Mouse (Mus musculus) cerebellum, adult 8-10 months (tissue): Measurements from ENCODE around the gene Zmpste24.
"Not testable (repeated sequence)": the region's sequence is repeated elsewhere in the genome, so short reads cannot be mapped to it uniquely, and the experiment has no call there.

Source experiments
- DNase-seq: peaks from one replicate; pipeline ENCODE4 v3.0.0; 2022

The Zmpste24 gene

DNA sequence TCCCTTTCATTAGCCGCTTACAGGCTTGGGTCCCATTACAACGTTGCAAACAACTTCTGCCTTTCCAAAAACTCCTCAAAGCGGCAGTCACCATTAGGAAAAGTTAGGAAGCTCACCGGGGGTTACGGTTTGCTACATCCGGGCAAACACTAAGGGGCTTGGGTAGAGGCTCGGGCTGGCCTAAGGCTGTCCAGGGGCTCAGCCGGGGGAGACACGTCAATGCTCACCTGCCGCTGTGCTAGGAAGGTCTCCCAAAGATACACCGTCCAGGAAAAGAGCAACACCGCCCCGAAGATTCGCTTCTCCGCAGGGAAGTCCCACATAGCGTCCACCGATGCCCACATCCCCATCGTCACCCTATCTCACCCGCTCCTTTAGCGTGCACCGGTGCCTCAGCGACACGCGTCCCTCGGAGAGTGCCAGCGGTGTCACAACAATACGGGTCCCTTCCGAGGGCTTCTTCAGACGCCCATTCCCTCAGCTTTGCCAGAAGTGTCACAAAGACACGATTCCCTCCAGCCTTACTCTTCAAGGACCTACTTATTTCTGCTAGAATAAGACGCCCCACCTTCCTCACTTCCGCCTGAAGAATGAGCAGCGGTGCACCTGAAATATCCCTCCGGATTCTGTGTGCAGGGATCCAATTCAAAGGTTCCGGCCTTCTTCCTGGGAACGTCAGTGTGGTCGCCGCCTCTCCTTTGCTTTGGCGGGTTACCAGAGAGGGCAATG is at the start of gene Zmpste24:
TSS of gene Zmpste24 (minus strand) at position 592 of the 729 bp plus-strand sequence.
- peak; percentile 89 for DNase-seq

- no peak for DNase-seq
Measured at GRCm38 (mm10) chr4:121109126-121109525, 11.1 kb upstream of the Zmpste24 start, which contains the start of gene Tmco2. Tmco2 (minus strand) TSS chr4:121109226.

- DNase-seq: no peak
Measured at GRCm38 (mm10) chr4:121103304-121103703, 5.3 kb upstream of the Zmpste24 start.

- no peak for DNase-seq
Measured at GRCm38 (mm10) chr4:121090211-121090610, 7.8 kb downstream of the Zmpste24 start.

DNA sequence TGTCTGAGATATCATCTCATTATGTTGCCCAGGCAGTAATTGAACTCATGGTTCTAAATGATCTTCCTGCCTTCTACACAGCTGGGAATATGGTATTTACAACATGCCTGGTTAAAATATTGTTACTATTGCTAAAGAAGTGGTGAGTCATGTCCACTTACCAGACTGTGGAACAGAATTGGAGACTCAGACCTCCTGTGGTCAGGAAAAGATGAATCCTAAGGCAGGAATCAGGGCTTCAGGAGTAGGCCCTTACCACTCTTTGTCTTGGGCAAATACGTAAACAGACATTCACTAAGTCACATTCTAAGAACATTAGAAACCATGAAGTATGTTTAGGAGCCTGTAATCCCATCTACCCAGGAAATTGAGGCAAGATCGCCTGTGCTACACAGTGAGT is 9.3 kb downstream of the Zmpste24 start:
- DNase-seq: no peak

DNA sequence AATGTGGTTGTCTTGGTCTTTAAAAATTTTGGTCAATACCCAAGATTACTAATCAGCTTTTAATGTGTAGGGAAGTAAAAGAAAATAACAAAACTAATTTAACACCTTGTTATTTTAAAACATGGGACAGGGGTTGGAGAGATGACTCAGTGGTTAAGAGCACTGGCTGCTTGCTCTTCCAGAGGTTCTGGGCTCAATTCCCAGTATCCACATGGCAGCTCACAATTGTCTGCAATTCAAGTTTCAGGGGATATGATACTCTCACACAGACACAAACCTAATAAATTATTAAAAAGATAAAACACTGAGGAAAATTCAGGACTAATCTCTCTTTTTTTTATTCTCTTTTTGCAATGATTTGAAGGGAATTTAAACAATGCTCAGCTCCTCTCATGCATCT is 13.5 kb downstream of the Zmpste24 start:
- no peak for DNase-seq

GRCm38 (mm10) chr4:121080395-121080794 is 17.6 kb downstream of the Zmpste24 start:
- DNase-seq: no peak

DNA sequence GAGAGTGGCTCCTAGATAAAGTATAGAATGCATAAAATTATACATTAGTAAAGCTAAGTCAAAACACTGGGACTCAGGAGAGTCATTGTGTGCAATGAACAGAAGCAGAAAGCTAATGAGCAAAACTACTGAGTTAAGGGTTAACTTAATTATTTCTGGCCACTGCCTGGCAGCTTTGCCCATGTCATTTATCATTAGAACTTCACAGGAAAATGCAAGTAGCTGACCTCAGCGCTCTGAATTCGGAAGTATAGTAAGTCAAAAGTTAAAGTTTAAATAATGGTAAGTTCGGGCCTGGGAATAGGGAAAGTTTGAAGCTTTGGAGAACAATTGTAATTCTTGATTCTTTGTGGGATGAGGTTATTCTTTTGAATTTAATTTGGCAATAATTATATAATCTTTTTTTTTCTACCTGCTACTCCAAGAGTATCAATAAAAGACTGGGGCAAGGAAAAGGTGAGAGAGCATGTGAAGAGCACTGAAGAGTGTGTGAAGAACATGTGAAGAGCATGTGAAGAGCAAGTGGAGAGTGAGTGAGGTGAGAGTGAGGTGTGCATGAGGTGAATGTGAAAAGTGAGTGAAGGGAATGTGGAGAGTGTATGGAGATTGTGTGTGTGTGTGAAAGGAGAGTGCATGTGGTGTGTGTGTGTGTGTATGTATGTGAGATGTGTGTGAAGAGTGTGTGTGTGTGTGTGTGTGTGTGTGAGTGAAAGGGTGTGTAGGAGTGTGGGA is 20.0 kb downstream of the Zmpste24 start:
- no peak for DNase-seq

GRCm38 (mm10) chr4:121074250-121074649 is 23.8 kb downstream of the Zmpste24 start:
- DNase-seq: no peak

GRCm38 (mm10) chr4:121065336-121065735 is 32.7 kb downstream of the Zmpste24 start:
- no peak for DNase-seq

DNA sequence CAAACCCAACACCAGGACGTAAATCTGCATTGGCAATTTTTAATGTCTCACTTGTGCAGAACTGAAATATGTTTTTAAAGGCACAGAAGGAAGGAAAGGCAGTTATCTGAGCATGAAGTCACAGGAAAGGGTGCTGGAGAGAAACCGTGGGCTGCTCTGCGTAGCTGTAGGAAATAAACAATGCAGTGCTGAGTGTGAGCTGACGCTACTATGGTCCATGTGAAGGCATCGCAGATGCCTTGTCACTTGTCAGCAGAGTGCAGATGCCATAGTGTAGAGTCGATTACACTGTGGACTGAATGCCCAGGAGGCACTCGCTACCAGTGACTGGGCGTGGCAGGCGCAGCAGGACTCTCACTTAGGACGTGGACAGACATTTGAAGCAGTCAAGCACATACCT is 38.8 kb downstream of the Zmpste24 start:
- not testable (repeated sequence) for DNase-seq

DNA sequence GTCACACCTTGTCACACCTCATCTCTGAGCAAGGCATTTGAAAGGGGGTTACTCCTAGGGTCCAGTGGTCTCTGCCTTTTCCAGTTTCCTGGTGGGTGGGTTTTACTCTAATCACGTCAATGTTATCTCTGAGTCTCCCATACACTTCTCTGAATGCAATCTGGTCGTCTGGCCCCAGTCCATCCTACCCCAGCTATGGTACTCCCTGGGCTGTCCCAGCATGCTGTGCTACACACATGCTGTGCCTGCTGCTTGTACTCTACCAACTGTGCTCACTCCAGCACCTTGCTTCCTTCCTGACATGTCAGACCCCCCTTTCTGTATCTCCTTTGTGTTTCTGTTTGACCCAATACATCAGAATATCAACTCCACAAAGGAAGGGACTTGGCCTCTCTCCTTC is 41.0 kb downstream of the Zmpste24 start:
- DNase-seq: no peak

- DNase-seq: no peak
Measured at GRCm38 (mm10) chr4:121056342-121056741, 41.7 kb downstream of the Zmpste24 start.

DNA sequence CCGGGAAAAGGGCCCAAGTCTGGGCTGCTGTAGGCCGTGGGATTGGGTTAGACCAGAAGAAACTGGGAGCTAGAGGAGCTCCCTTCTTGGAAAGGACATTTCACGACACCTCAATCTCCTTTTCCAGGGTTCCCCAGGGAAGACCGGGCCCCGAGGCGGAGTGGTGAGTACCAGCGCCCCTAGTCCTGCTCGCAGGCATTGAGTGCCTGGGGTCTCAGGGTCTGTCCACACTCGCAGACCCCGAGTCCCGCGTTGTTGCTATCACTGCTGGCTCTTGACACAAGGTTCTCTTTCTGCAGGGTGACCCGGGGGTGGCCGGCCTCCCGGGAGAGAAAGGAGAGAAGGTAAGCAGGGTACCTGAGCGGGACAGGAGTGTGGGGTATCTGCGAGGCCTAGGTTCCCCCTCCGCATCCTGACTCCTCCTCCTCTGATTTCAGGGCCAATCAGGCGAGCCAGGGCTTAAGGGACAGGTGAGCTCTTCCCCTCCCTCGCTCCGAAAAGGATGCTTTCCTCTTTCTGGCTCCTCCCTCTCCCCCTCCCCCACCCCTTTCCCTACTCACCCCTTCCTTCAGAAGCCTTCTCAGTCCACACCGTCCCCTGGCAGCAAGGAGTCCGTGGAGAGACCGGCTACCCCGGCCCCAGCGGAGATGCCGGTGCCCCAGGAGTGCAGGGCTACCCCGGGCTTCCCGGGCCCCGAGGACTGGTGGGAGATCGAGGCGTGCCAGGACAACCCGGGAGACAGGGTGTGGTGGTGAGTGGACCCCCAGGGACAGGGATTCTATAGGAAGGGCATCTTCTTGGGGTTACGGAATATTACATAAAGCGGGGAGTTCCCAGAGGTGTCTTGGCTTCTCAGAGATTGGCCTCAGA is 45.4 kb downstream of the Zmpste24 start:
- DNase-seq: peak; percentile 46

DNA sequence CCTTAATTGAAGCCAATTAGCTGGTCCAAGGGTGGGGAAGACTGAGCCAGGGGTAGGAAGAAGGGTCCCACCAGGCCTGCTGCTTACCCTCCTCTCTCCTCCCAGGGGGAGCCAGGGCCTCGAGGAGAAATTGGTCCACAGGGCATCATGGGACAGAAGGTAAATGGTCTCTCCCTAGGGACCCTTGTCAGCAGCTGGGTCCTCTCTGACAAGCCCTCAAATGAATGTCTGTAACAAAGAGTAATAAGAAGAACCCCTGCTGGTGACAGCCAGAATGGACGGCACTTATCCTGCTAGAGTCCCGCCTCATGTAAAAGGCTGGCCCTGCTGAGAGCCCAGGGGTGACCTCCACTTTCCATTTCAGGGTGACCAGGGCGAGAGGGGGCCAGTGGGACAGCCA is 46.2 kb downstream of the Zmpste24 start:
- DNase-seq: no peak

DNA sequence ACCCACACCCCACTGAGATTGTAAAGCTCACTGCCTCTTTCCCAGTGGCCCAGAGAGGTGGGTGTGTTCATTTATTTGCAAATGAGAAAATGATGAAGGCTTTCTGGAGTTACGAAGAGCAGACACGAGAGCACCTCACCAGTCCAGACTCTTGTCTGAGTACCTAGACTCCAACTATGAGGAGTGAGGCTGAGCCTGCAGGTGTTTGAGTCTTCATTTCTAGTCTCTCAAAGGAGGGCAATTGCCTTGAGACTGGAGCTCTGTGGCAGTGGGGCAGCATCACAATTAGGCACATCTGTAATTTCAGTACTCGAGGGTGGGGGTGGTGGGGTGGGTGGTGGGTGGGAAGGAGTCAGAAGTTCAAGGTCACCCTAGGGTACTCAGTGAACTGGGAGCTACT is 55.1 kb downstream of the Zmpste24 start:
- no peak for DNase-seq

DNA sequence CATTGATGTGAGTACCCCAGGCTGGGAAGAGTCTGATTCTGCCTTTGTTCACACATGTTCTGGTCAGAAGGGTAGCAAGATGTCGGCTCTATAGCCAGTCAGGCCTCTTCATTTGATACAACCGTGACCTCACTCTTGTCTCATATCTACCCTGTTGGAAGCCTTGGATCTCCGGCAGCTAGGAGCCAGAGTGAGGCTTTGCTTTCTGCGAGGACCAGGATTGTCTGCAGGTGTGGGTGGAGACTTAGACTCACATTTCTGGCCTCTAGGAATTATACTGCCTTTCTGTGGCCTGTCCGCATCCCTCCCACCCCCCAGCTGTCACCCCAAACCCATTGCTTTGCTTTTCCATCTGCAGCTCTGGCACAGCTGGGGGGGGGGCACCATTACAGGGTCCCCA is 55.6 kb downstream of the Zmpste24 start:
- DNase-seq: no peak

DNA sequence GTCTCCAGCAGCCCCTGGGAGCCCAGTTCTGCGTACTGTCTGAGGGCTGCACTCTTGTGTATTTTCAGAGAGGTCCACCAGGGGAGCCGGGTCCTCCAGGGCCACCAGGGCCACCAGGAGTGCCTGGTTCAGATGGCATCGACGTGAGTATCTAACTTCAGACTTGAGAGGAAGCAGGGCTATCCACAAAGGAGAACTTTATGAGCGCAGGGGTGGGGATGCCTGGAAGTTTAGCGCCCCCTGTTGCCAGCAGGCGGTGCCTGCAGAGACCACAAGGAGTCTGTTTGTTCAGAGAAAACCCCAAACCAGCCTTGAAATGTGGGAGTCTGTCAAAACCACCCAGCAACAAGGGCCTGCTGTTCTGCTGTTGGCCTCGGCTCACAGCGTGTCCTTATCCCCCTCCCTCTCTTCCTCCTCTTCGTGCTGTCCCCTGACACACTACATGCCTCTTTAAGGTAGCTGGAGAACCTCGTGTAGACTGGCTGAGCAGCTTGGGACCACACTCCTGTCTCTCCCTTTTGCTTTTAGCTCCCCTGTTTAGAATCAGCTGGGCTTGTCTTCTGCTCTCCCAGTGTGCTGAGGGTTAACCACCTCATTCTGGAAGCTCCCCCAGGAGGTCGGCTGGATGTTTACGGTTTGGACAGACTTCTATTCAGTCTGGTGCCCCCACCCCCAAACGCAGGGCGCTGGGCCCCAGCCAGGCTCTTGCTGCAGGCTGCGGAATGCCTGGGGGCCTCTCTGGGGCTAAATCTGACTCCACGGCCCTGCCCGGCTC is 57.0 kb downstream of the Zmpste24 start:
- DNase-seq: peak; percentile 62

DNA sequence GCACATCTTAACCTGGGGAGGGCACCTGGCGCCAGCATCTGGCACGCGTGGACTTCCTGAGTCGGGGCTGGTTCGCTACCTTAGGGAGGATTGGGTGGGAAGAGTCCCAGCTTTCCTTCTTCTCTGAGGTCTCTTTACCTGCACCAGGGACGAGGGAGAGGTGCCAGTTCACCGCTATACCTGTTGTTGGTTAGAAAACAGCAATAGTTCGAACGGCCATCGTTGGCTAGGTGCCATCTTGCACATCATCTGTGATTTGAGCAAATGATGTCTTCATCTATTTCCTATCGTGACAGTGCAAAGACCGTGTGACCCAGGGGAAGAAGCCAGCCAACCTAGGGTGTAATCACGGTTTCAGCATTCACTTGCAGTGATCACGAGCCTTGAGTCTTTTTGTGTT is 57.7 kb downstream of the Zmpste24 start:
- no peak for DNase-seq

GRCm38 (mm10) chr4:121039331-121040115 is 58.5 kb downstream of the Zmpste24 start, which contains the start of gene Col9a2:
Col9a2 (plus strand) TSS chr4:121039385.
- no peak for DNase-seq

- no peak for DNase-seq
Measured at GRCm38 (mm10) chr4:121033006-121033405, 65.0 kb downstream of the Zmpste24 start.

- DNase-seq: no peak
Measured at GRCm38 (mm10) chr4:121031440-121031839, 66.6 kb downstream of the Zmpste24 start.
